Mouse (Mus musculus) left cerebral cortex, adult 9 months (tissue): Measurements from ENCODE around the gene Gm5129.
A peak's percentile ranks its signal among the peaks of the same experiment; 100 is the strongest.
"Not testable (repeated sequence)": the region's sequence is repeated elsewhere in the genome, so short reads cannot be mapped to it uniquely, and the experiment has no call there.

Experiments used
- DNase-seq, 2 experiments: peaks; one replicate each; pipeline ENCODE4 v3.0.0; 2022; ENCODE audit warnings: low spot score in 2 of 2

The Gm5129 gene

GRCm38 (mm10) chr5:29735557-29736061, at the start of gene Gm5129, which contains the start of gene Dnajb6:
Gene Gm5129, minus strand, starts transcription at chr5:29735936.
Gene Dnajb6, plus strand, starts transcription at chr5:29735688.
- DNase-seq, result peak; percentile 91 to 98

DNA sequence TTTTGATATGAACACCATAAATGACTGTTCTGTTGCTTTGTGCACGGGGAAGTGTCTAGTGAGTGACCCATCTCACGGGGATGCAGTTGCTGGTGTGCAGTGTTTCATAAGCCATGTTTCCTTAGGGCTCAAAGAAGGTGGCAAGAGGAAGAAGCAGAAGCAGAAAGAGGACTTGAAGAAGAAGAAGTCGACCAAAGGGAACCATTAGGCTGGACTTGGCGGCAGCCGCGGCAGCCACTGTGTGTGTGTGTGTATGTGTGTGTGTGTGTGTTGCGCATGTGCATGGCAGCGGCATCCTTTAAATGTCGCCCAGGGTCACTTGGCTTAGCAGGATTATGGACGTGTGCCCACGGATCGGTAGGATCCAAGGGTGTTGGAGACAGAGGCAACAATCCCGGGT, 49.2 kb upstream of the Gm5129 start:
- not testable (repeated sequence) for DNase-seq

DNA sequence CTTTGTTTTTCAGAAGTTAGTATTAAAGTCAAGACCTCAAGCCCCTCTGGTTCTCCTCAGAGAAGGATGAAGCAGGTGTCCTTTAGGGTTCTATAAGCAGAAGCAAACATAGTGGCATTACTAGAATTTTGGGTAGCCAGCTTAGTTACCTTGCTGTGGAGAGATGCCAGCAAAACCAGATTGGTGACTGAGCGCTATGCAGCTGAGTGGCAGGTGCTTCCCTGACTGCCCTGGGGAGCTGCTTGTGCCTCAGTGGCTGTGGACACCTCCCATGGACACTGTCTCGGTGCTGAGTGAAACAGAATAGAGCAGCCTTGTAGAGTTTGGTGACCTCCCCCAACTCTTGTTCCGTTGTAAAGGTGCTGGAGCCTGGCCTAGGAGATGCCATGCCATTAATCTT, 46.5 kb upstream of the Gm5129 start:
- no peak for DNase-seq

GRCm38 (mm10) chr5:29779733-29780132, 44.0 kb upstream of the Gm5129 start:
- not testable (repeated sequence) for DNase-seq

DNA sequence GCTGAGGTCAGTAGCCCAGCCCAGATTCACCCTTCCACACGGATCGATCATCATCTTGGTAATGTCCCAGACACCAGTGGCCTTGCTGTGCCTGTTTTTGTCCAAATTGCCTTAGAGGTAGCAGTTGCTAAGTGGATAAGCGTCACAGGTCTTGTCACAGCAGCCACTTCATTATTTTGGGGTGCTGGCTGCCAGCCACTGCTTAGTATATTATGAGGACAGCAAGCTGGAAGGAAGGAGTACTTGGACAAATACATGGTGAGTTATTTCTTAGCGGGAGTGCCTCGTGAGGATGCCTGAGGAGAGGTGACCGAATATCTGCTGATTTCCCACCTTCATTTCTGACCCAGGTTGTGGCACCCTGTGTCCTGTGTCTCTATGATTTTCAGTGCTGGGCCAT, 42.3 kb upstream of the Gm5129 start:
- DNase-seq, result no peak

- peak in 1 of 2 experiments; percentile 50 for DNase-seq
These were observed 39.7 kb upstream of the Gm5129 start for GRCm38 (mm10) chr5:29775437-29775836.

DNA sequence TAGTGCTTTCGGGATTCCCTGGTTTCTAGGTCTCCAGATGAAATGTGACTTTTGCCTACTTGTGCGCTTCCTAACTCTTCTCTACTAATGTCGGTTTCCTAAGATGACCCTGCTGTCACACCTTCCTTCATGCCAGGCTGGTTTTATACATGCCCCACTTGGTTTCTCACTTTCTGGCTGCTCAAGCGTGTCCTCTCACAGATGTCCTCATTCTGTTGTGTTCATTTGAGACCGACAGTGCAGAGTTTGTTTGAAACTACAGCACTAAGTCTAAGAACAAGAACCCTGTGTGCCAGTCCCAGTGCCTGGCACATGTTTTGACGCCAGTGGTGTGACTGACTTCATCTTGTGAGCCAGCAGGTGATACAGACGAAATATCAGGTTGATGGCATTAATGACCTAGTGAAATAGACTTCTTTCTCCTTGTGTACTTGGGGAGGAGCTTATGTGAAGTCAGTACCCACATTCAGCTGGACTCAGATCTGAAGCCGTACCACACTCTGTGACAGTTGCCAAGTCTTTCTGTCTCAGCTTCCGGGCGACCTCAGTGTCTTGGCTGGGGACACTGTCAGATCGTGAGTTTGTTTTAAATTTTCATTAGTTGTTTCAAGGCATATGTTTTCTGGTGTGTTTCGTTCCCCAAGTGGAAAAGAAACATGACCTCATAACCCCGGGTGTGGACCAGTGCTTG, 37.9 kb upstream of the Gm5129 start:
- DNase-seq, result no peak

GRCm38 (mm10) chr5:29772651-29773330, 37.1 kb upstream of the Gm5129 start:
- DNase-seq, result no peak

- DNase-seq, result no peak
These were observed 36.3 kb upstream of the Gm5129 start for GRCm38 (mm10) chr5:29772038-29772437.

GRCm38 (mm10) chr5:29770935-29771334, 35.2 kb upstream of the Gm5129 start:
- DNase-seq, result no peak

DNA sequence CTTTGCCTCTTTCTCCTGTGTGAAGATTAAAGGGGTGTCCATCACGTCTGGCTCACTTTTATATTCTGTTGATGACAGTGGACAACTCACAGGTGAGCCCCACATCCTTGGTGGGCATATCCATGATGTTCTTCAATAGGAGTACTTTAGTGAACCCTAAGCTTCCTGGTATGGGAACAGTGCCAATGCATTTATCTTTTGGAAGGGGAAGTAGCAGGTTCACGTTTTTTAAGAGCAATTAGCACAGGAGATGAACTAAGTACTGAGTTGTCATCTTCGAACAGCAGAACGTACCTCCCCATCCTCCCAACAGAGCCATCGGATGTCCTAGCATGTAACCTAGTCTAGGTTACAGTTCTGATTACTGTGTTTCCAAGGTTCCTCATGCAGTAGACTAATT, 23.6 kb upstream of the Gm5129 start:
- no peak for DNase-seq

GRCm38 (mm10) chr5:29752894-29753293, 17.2 kb upstream of the Gm5129 start:
- no peak for DNase-seq

- DNase-seq, result peak in 1 of 2 experiments; percentile 23
These were observed 15.6 kb upstream of the Gm5129 start for GRCm38 (mm10) chr5:29751306-29751705.

- DNase-seq, result no peak
These were observed 11.9 kb upstream of the Gm5129 start for GRCm38 (mm10) chr5:29747661-29748060.

GRCm38 (mm10) chr5:29741093-29741492, 5.4 kb upstream of the Gm5129 start:
- no peak for DNase-seq

DNA sequence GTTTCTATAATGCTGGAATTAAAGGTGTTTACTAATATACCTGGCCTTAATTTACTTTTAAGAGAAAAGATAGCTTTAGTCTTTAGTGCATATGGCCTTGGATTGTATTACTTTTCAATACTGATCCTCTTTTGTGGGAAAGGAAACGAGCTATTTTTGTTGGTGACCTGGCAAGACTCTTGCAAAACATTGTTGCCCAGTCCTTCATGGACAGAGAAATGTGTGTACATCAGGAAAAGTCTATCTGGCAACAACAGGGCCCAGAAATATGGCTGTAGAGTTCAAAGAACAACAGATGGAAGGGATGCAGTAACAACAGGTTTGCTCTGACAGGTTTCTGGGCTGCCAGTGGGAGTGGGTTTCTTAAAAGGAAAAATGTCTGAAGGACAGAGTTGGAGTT, 4.9 kb upstream of the Gm5129 start:
- no peak for DNase-seq

DNA sequence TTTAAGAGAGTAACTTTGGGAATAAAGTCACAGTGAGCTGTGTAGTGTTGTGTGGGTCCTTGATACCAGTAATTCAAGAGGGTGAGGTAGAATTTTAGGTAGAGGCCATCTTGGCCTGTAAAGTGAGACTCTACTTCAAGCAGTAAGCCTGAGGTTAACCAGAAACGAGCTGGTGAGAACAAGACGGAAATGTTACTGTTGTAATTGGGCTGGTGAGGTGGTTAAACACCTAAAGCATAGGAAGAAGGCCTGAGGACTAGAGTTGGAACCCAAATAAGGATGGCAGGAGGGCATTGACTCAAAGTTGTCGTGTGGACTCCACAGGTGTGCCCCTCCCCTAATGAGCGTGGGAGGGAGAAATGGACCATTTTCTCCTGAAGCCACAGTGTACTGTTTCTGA, 2.3 kb upstream of the Gm5129 start:
- DNase-seq, result no peak

DNA sequence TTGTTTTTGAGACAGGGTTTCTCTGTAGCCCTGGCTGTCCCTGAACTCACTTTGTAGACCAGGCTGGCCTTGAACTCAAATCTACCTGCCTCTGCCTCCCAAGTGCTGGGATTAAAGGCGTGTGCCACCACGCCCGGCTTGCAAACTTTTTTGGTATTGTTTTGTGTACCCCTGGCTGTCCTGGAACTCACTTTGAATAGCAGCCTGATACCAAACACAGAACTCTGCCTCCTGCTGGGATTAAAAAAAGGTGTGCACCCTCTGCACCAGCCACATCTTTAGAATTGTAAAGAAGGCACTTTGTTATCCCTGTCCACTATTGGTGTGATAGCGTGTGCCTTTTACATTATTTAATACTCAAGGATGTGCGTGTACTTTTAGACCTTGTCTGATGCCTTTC, 1.7 kb upstream of the Gm5129 start:
- DNase-seq, result no peak

DNA sequence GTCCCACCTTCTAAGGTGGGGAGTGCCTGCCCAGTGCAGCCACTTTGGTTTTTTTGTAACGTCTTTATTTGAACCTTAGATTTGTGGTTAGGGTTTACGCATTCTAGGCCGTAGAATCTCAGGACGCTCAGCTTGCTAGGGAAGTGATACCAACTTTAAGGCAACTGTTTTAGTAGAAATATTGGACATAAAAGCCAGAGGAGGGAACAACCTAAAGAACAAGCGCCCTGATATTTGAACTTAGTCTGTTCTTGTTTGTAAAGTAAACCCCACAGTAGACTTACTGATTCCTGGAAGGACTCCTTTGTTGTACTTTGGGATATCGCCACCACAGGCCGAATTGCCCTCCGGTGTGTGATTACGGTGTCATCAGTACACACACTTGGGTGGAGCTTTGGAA, 1.2 kb upstream of the Gm5129 start:
- DNase-seq, result no peak

GRCm38 (mm10) chr5:29736073-29736900, 551 bp upstream of the Gm5129 start:
- no peak for DNase-seq

GRCm38 (mm10) chr5:29734831-29735510, 765 bp downstream of the Gm5129 start:
- DNase-seq, result no peak

DNA sequence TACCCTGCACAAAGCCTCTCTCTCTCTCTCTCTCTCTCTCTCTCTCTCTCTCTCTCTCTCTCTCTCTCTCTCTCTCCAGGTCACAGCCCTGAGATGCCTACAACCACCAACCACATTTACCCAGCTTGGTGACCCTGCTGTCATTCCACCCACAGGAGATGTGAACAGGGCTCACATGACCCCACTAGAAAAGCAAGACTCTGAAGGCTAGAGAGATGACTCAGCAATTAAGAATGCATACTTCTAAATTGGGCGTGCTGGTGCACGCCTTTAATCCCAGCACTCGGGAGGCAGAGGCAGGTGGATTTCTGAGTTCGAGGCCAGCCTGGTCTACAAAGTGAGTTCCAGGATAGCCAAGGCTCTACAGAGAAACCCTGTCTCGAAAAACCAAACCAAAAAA, 9.7 kb downstream of the Gm5129 start:
- not testable (repeated sequence) for DNase-seq
